Mouse (Mus musculus) limb, embryonic 10.5 days (tissue): ENCODE measurements around the gene Mxra8. TPM values are rescaled to one million over a fixed set of nuclear protein-coding genes. Genes with fewer than 3 reads are reported as not detected.

ENCODE experiments used
- DNase-seq: peaks from one replicate; pipeline ENCODE4 v3.0.0-alpha.2; 2017; ENCODE audit warnings: low spot score
- H3K27ac ChIP-seq: fragments of 300-500 bp; sonication (generic); 2 replicates; pipeline ENCODE4 v1.5.1; 2016; ENCODE audit warnings: mild to moderate bottlenecking
- H3K27me3 ChIP-seq: fragments of 300-500 bp; sonication (generic); 2 replicates; pipeline ENCODE4 v1.6.1; 2016; ENCODE audit warnings: low read depth, mild to moderate bottlenecking; ENCODE audit not compliant: poor library complexity, severe bottlenecking
- H3K36me3 ChIP-seq: fragments of 300-500 bp; sonication (generic); 2 replicates; pipeline ENCODE4 v1.6.1; 2016; ENCODE audit warnings: mild to moderate bottlenecking, moderate library complexity
- H3K4me1 ChIP-seq: fragments of 300-500 bp; sonication (generic); 2 replicates; pipeline ENCODE4 v1.6.1; 2016
- H3K4me3 ChIP-seq: fragments of 300-500 bp; sonication (generic); 2 replicates; pipeline ENCODE4 v1.5.1; 2016; ENCODE audit warnings: mild to moderate bottlenecking, moderate library complexity
- H3K9me3 ChIP-seq: fragments of 300-500 bp; sonication (generic); replicated peaks from 2 replicates; pipeline ENCODE4 v1.6.1; 2016; ENCODE audit warnings: mild to moderate bottlenecking
- WGBS: fragments of 180-500 bp; shearing (Covaris S2); methylation state at CpG from one replicate; pipeline ENCODE4 v1.1.7; 2016; 5-methylcytosine and 5-hydroxymethylcytosine counted together
- microRNA-seq: library from miRNA; unstranded; fragments of <30 nt; microRNA quantifications from one replicate; pipeline ENCODE4, GENCODE M21; 2017
- polyA plus RNA-seq: library from polyadenylated mRNA; unstranded; fragments of >200 nt; fragmentation: Nextera tagmentation; extraction: Ambion mirVana; gene quantifications from 2 replicates; pipeline ENCODE4 v1.2.1, GENCODE M21; 2016

Mxra8 gene
- polyA plus RNA-seq, 1 experiment from 2014 or later: 48.9 TPM

- no peak for DNase-seq
- Histone ChIP-seq H3K27me3 (no peaks in the 10 kb centered on the region), H3K27ac (peak overlapping the region; percentile 93)
Observed at GRCm38 (mm10) chr4:155891011-155891471, 51.6 kb downstream of the Mxra8 start.

GRCm38 (mm10) chr4:155891551-155892001 lies 52.1 kb downstream of the Mxra8 start, which contains the start of the genes Pusl1 and Acap3:
Pusl1 (minus strand) TSS chr4:155891781.
Acap3 (plus strand) TSS chr4:155891822.
- H3K27me3 ChIP-seq: no peaks in the 10 kb centered on the region
- under 1% methylated on average over 52 of the region's 52 CpGs for WGBS
- H3K36me3 ChIP-seq: peaks cover 45% of the 10 kb centered on the region
- H3K4me3 ChIP-seq: peak within 1 kb of the TSS; percentile 92
- peaks cover 38% of the 10 kb centered on the region for H3K4me1 ChIP-seq
- peak within 1 kb of the TSS; percentile 93 for H3K27ac ChIP-seq
- peak; percentile 98 for DNase-seq
- H3K9me3 ChIP-seq: no peaks in the 10 kb centered on the region

More at GRCm38 (mm10) chr4:155891011-155891471, 51.6 kb downstream of the Mxra8 start:
- Histone ChIP-seq H3K4me3 (peak overlapping the region; percentile 92), H3K4me1 (peaks cover 38% of the 10 kb centered on the region), H3K36me3 (peaks cover 45% of the 10 kb centered on the region), H3K9me3 (no peaks in the 10 kb centered on the region)
- under 1% methylated on average over 34 of the region's 34 CpGs for WGBS

GRCm38 (mm10) chr4:155892017-155892416 lies 52.5 kb downstream of the Mxra8 start:
- peak overlapping the region; percentile 92 for H3K4me3 ChIP-seq
- peaks cover 38% of the 10 kb centered on the region for H3K4me1 ChIP-seq
- under 1% methylated on average over 41 of the region's 56 CpGs for WGBS
- no peaks in the 10 kb centered on the region for H3K9me3 ChIP-seq
- peaks cover 45% of the 10 kb centered on the region for H3K36me3 ChIP-seq
- peak; percentile 90 for DNase-seq
- no peaks in the 10 kb centered on the region for H3K27me3 ChIP-seq
- H3K27ac ChIP-seq: peak overlapping the region; percentile 93

- peak overlapping the region; percentile 93 for H3K27ac ChIP-seq
- 7% methylated on average over 37 of the region's 37 CpGs for WGBS
- H3K4me3 ChIP-seq: peak overlapping the region; percentile 92
- no peaks in the 10 kb centered on the region for H3K9me3 ChIP-seq
- H3K36me3 ChIP-seq: peaks cover 41% of the 10 kb centered on the region
- H3K27me3 ChIP-seq: no peaks in the 10 kb centered on the region
- H3K4me1 ChIP-seq: peaks cover 38% of the 10 kb centered on the region
- DNase-seq: peak; percentile 69
Observed at GRCm38 (mm10) chr4:155892438-155893211, 53.1 kb downstream of the Mxra8 start.

- Histone ChIP-seq H3K36me3 (peaks cover 39% of the 10 kb centered on the region), H3K4me3 (peak overlapping the region; percentile 92), H3K27me3 (no peaks in the 10 kb centered on the region), H3K9me3 (no peaks in the 10 kb centered on the region), H3K4me1 (peaks cover 38% of the 10 kb centered on the region), H3K27ac (no peak overlapping the region)
- WGBS: 80% methylated on average over 8 of the region's 8 CpGs
- no peak for DNase-seq
Observed at GRCm38 (mm10) chr4:155893212-155893690, 53.8 kb downstream of the Mxra8 start.

Small RNAs within 50 kb of the gene (microRNA-seq; reads per million reads assigned to microRNA genes)
- not detected for gene Gm27743

Other genes with a start within 250 kb of the Mxra8 start
- 12.2 and 13.6 TPM in 2 replicates for gene Slc35e2, start 238.3 kb upstream of the Mxra8 start, polyA plus RNA-seq
- 74.1 and 74.8 TPM in 2 replicates for gene Cdk11b, start 214.8 kb upstream of the Mxra8 start, polyA plus RNA-seq
- gene Gm10563, start 194.3 kb upstream of the Mxra8 start, polyA plus RNA-seq: not detected in 2 replicates
- gene Mmp23, start 186.3 kb upstream of the Mxra8 start, polyA plus RNA-seq: 8.4 and 10.4 TPM in 2 replicates
- 18.9 and 25.2 TPM in 2 replicates for gene Mib2, start 170.5 kb upstream of the Mxra8 start, polyA plus RNA-seq
- gene Fndc10, start 145.3 kb upstream of the Mxra8 start, polyA plus RNA-seq: 1.5 and 2.6 TPM in 2 replicates
- gene Ssu72, start 134.9 kb upstream of the Mxra8 start, polyA plus RNA-seq: 161 and 163 TPM in 2 replicates
- 0.58 and 0.79 TPM in 2 replicates for gene Tmem240, start 104.9 kb upstream of the Mxra8 start, polyA plus RNA-seq
- gene Atad3a, start 78.6 kb upstream of the Mxra8 start, polyA plus RNA-seq: 138 and 161 TPM in 2 replicates
- 4.7 and 6.6 TPM in 2 replicates for gene Vwa1, start 65.0 kb upstream of the Mxra8 start, polyA plus RNA-seq
- gene Tmem88b, start 53.8 kb upstream of the Mxra8 start, polyA plus RNA-seq: 0.30 and 0.33 TPM in 2 replicates
- gene Ankrd65, start 49.2 kb upstream of the Mxra8 start, polyA plus RNA-seq: 0.18 TPM in 1 of 2 replicates, not detected in the other
- gene Mrpl20, start 36.8 kb upstream of the Mxra8 start, polyA plus RNA-seq: 246 and 297 TPM in 2 replicates
- gene Ccnl2, start 27.2 kb upstream of the Mxra8 start, polyA plus RNA-seq: 174 and 196 TPM in 2 replicates
- 186 and 204 TPM in 2 replicates for gene Aurkaip1, start 8.4 kb upstream of the Mxra8 start, polyA plus RNA-seq
- gene Dvl1, start 7.7 kb downstream of the Mxra8 start, polyA plus RNA-seq: 3.8 and 4.7 TPM in 2 replicates
- 0.24 and 0.31 TPM in 2 replicates for gene Tas1r3, start 23.7 kb downstream of the Mxra8 start, polyA plus RNA-seq
- 18.9 and 19.0 TPM in 2 replicates for gene Cptp, start 29.8 kb downstream of the Mxra8 start, polyA plus RNA-seq
- gene Ints11, start 29.9 kb downstream of the Mxra8 start, polyA plus RNA-seq: 106 and 107 TPM in 2 replicates
- gene Pusl1, start 52.1 kb downstream of the Mxra8 start, polyA plus RNA-seq: 52.4 and 55.5 TPM in 2 replicates
- gene Acap3, start 52.1 kb downstream of the Mxra8 start, polyA plus RNA-seq: 20.9 and 25.3 TPM in 2 replicates
- gene Ube2j2, start 104.2 kb downstream of the Mxra8 start, polyA plus RNA-seq: 163 and 168 TPM in 2 replicates
- gene C1qtnf12, start 122.6 kb downstream of the Mxra8 start, polyA plus RNA-seq: 23.4 and 24.5 TPM in 2 replicates
- gene B3galt6, start 153.0 kb downstream of the Mxra8 start, polyA plus RNA-seq: 13.3 and 14.8 TPM in 2 replicates
- 143 and 149 TPM in 2 replicates for gene Sdf4, start 153.2 kb downstream of the Mxra8 start, polyA plus RNA-seq
- gene Tnfrsf4, start 174.2 kb downstream of the Mxra8 start, polyA plus RNA-seq: 0.60 and 0.61 TPM in 2 replicates
- 1.2 and 1.5 TPM in 2 replicates for gene Tnfrsf18, start 186.5 kb downstream of the Mxra8 start, polyA plus RNA-seq
- gene Ttll10, start 219.7 kb downstream of the Mxra8 start, polyA plus RNA-seq: 0.54 and 0.67 TPM in 2 replicates